Mouse (Mus musculus): ENCODE measurements around the gene Anxa1. TPM values are rescaled to one million over a fixed set of nuclear protein-coding genes. Genes with fewer than 3 reads are reported as not detected.

Gene Anxa1
- polyA plus RNA-seq, 1 experiment from 2014 or later = 7.8 TPM

- Histone ChIP-seq H3K36me3 (ENCODE audit: control insufficient read depth, insufficient read depth, low read length) (no peaks in the 10 kb centered on the region), H3K4me1 (replicated peaks; ENCODE audit: control insufficient read depth, insufficient read depth, low read length) (no peaks in the 10 kb centered on the region), H3K27me3 (ENCODE audit: control insufficient read depth, insufficient read depth, low read length) (no peaks in the 10 kb centered on the region), H3K9ac (ENCODE audit: low read depth, low read length) (no peak overlapping the region), H3K27ac (ENCODE audit: low read depth, low read length) (no peak overlapping the region), H3K4me2 (replicated peaks; ENCODE audit: low read depth, low read length) (no peak overlapping the region), H3K4me3 (ENCODE audit: low read depth, low read length) (no peak overlapping the region), H3K9me3 (ENCODE audit: control insufficient read depth, low read length) (no peaks in the 10 kb centered on the region)
- ATAC-seq (ENCODE audit: low FRiP score) (no peak), DNase-seq (ENCODE audit: low spot score) (no peak)
- 74% methylated on average over 4 of the region's 4 CpGs for WGBS
Measured at GRCm38 (mm10) chr19:20405015-20405414, 14.3 kb upstream of the Anxa1 start.

GRCm38 (mm10) chr19:20403740-20404139, 13.0 kb upstream of the Anxa1 start:
- Histone ChIP-seq H3K4me1 (replicated peaks; ENCODE audit: control insufficient read depth, insufficient read depth, low read length) (no peaks in the 10 kb centered on the region), H3K9me3 (ENCODE audit: control insufficient read depth, low read length) (no peaks in the 10 kb centered on the region), H3K27me3 (ENCODE audit: control insufficient read depth, insufficient read depth, low read length) (no peaks in the 10 kb centered on the region), H3K36me3 (ENCODE audit: control insufficient read depth, insufficient read depth, low read length) (no peaks in the 10 kb centered on the region), H3K4me3 (ENCODE audit: low read depth, low read length) (no peak overlapping the region), H3K27ac (ENCODE audit: low read depth, low read length) (no peak overlapping the region), H3K4me2 (replicated peaks; ENCODE audit: low read depth, low read length) (no peak overlapping the region), H3K9ac (ENCODE audit: low read depth, low read length) (no peak overlapping the region)
- ATAC-seq (ENCODE audit: low FRiP score) = no peak
- DNase-seq (ENCODE audit: low spot score) = no peak
- WGBS = 86% methylated on average over 3 of the region's 3 CpGs

- H3K4me2 ChIP-seq (replicated peaks; ENCODE audit: low read depth, low read length) = no peak overlapping the region
- no peaks in the 10 kb centered on the region for H3K27me3 ChIP-seq (ENCODE audit: control insufficient read depth, insufficient read depth, low read length)
- no peak overlapping the region for H3K9ac ChIP-seq (ENCODE audit: low read depth, low read length)
- H3K4me3 ChIP-seq (ENCODE audit: low read depth, low read length) = no peak overlapping the region
- ATAC-seq (ENCODE audit: low FRiP score) = no peak
- H3K27ac ChIP-seq (ENCODE audit: low read depth, low read length) = no peak overlapping the region
- H3K36me3 ChIP-seq (ENCODE audit: control insufficient read depth, insufficient read depth, low read length) = no peaks in the 10 kb centered on the region
- H3K4me1 ChIP-seq (replicated peaks; ENCODE audit: control insufficient read depth, insufficient read depth, low read length) = no peaks in the 10 kb centered on the region
- DNase-seq (ENCODE audit: low spot score) = no peak
- WGBS = 97% methylated on average over 1 of the region's 1 CpGs
- no peaks in the 10 kb centered on the region for H3K9me3 ChIP-seq (ENCODE audit: control insufficient read depth, low read length)
Measured at GRCm38 (mm10) chr19:20403219-20403618, 12.5 kb upstream of the Anxa1 start.

- Histone ChIP-seq H3K9ac (ENCODE audit: low read depth, low read length) (no peak overlapping the region), H3K9me3 (ENCODE audit: control insufficient read depth, low read length) (no peaks in the 10 kb centered on the region), H3K36me3 (ENCODE audit: control insufficient read depth, insufficient read depth, low read length) (no peaks in the 10 kb centered on the region), H3K27me3 (ENCODE audit: control insufficient read depth, insufficient read depth, low read length) (no peaks in the 10 kb centered on the region), H3K4me3 (ENCODE audit: low read depth, low read length) (no peak overlapping the region), H3K4me1 (replicated peaks; ENCODE audit: control insufficient read depth, insufficient read depth, low read length) (no peaks in the 10 kb centered on the region), H3K27ac (ENCODE audit: low read depth, low read length) (no peak overlapping the region), H3K4me2 (replicated peaks; ENCODE audit: low read depth, low read length) (no peak overlapping the region)
- DNase-seq (ENCODE audit: low spot score) (no peak), ATAC-seq (ENCODE audit: low FRiP score) (no peak)
- WGBS = 60% methylated on average over 5 of the region's 5 CpGs
Measured at GRCm38 (mm10) chr19:20402516-20403200, 11.9 kb upstream of the Anxa1 start.

- DNase-seq (ENCODE audit: low spot score) = no peak
- no peak overlapping the region for H3K4me3 ChIP-seq (ENCODE audit: low read depth, low read length)
- H3K4me1 ChIP-seq (replicated peaks; ENCODE audit: control insufficient read depth, insufficient read depth, low read length) = no peaks in the 10 kb centered on the region
- H3K4me2 ChIP-seq (replicated peaks; ENCODE audit: low read depth, low read length) = no peak overlapping the region
- H3K9ac ChIP-seq (ENCODE audit: low read depth, low read length) = no peak overlapping the region
- H3K36me3 ChIP-seq (ENCODE audit: control insufficient read depth, insufficient read depth, low read length) = no peaks in the 10 kb centered on the region
- 82% methylated on average over 3 of the region's 3 CpGs for WGBS
- no peak for ATAC-seq (ENCODE audit: low FRiP score)
- no peaks in the 10 kb centered on the region for H3K27me3 ChIP-seq (ENCODE audit: control insufficient read depth, insufficient read depth, low read length)
- H3K27ac ChIP-seq (ENCODE audit: low read depth, low read length) = no peak overlapping the region
- no peaks in the 10 kb centered on the region for H3K9me3 ChIP-seq (ENCODE audit: control insufficient read depth, low read length)
Measured at GRCm38 (mm10) chr19:20401961-20402360, 11.2 kb upstream of the Anxa1 start.

GRCm38 (mm10) chr19:20399187-20399586, 8.4 kb upstream of the Anxa1 start:
- H3K27ac ChIP-seq (ENCODE audit: low read depth, low read length) = no peak overlapping the region
- H3K4me3 ChIP-seq (ENCODE audit: low read depth, low read length) = no peak overlapping the region
- H3K4me2 ChIP-seq (replicated peaks; ENCODE audit: low read depth, low read length) = no peak overlapping the region
- H3K9ac ChIP-seq (ENCODE audit: low read depth, low read length) = no peak overlapping the region
- H3K27me3 ChIP-seq (ENCODE audit: control insufficient read depth, insufficient read depth, low read length) = no peaks in the 10 kb centered on the region
- DNase-seq (ENCODE audit: low spot score) = no peak
- H3K4me1 ChIP-seq (replicated peaks; ENCODE audit: control insufficient read depth, insufficient read depth, low read length) = no peaks in the 10 kb centered on the region
- 86% methylated on average over 4 of the region's 4 CpGs for WGBS
- no peaks in the 10 kb centered on the region for H3K36me3 ChIP-seq (ENCODE audit: control insufficient read depth, insufficient read depth, low read length)
- no peak for ATAC-seq (ENCODE audit: low FRiP score)
- H3K9me3 ChIP-seq (ENCODE audit: control insufficient read depth, low read length) = no peaks in the 10 kb centered on the region

GRCm38 (mm10) chr19:20397092-20397491, 6.3 kb upstream of the Anxa1 start:
- H3K36me3 ChIP-seq (ENCODE audit: control insufficient read depth, insufficient read depth, low read length) = no peaks in the 10 kb centered on the region
- ATAC-seq (ENCODE audit: low FRiP score) (no peak), DNase-seq (ENCODE audit: low spot score) (no peak)
- H3K4me1 ChIP-seq (replicated peaks; ENCODE audit: control insufficient read depth, insufficient read depth, low read length) = no peaks in the 10 kb centered on the region
- no peaks in the 10 kb centered on the region for H3K9me3 ChIP-seq (ENCODE audit: control insufficient read depth, low read length)
- H3K27me3 ChIP-seq (ENCODE audit: control insufficient read depth, insufficient read depth, low read length) = no peaks in the 10 kb centered on the region
- no peak overlapping the region for H3K4me2 ChIP-seq (replicated peaks; ENCODE audit: low read depth, low read length)
- H3K9ac ChIP-seq (ENCODE audit: low read depth, low read length) = no peak overlapping the region
- no peak overlapping the region for H3K27ac ChIP-seq (ENCODE audit: low read depth, low read length)
- no peak overlapping the region for H3K4me3 ChIP-seq (ENCODE audit: low read depth, low read length)
- 96% methylated on average over 1 of the region's 1 CpGs for WGBS

GRCm38 (mm10) chr19:20393556-20394274, 3.0 kb upstream of the Anxa1 start:
- DNase-seq (ENCODE audit: low spot score) (no peak), ATAC-seq (ENCODE audit: low FRiP score) (no peak)
- no peak overlapping the region for H3K4me2 ChIP-seq (replicated peaks; ENCODE audit: low read depth, low read length)
- WGBS = 76% methylated on average over 6 of the region's 6 CpGs
- no peaks in the 10 kb centered on the region for H3K27me3 ChIP-seq (ENCODE audit: control insufficient read depth, insufficient read depth, low read length)
- H3K27ac ChIP-seq (ENCODE audit: low read depth, low read length) = no peak overlapping the region
- H3K9me3 ChIP-seq (ENCODE audit: control insufficient read depth, low read length) = no peaks in the 10 kb centered on the region
- no peaks in the 10 kb centered on the region for H3K4me1 ChIP-seq (replicated peaks; ENCODE audit: control insufficient read depth, insufficient read depth, low read length)
- no peak overlapping the region for H3K9ac ChIP-seq (ENCODE audit: low read depth, low read length)
- no peak overlapping the region for H3K4me3 ChIP-seq (ENCODE audit: low read depth, low read length)
- H3K36me3 ChIP-seq (ENCODE audit: control insufficient read depth, insufficient read depth, low read length) = no peaks in the 10 kb centered on the region

GRCm38 (mm10) chr19:20389723-20390122, 1.0 kb downstream of the Anxa1 start:
- ATAC-seq (ENCODE audit: low FRiP score) = no peak
- H3K9ac ChIP-seq (ENCODE audit: low read depth, low read length) = no peak overlapping the region
- no peaks in the 10 kb centered on the region for H3K4me1 ChIP-seq (replicated peaks; ENCODE audit: control insufficient read depth, insufficient read depth, low read length)
- H3K4me2 ChIP-seq (replicated peaks; ENCODE audit: low read depth, low read length) = no peak overlapping the region
- no peak overlapping the region for H3K4me3 ChIP-seq (ENCODE audit: low read depth, low read length)
- no peaks in the 10 kb centered on the region for H3K27me3 ChIP-seq (ENCODE audit: control insufficient read depth, insufficient read depth, low read length)
- H3K36me3 ChIP-seq (ENCODE audit: control insufficient read depth, insufficient read depth, low read length) = no peaks in the 10 kb centered on the region
- 87% methylated on average over 7 of the region's 7 CpGs for WGBS
- H3K27ac ChIP-seq (ENCODE audit: low read depth, low read length) = no peak overlapping the region
- DNase-seq (ENCODE audit: low spot score) = no peak
- H3K9me3 ChIP-seq (ENCODE audit: control insufficient read depth, low read length) = no peaks in the 10 kb centered on the region
